Mouse (Mus musculus) hindbrain, embryonic 16.5 days (tissue): Measurements from ENCODE around the gene Abhd17c. TPM values are rescaled to one million over a fixed set of nuclear protein-coding genes. Genes with fewer than 3 reads are reported as not detected.

Source experiments
- ATAC-seq: fragments of 200-750 bp; cut with Nextera tagmentation; 2 replicates; pipeline ENCODE4 v1.8.0; 2017; ENCODE audit warnings: moderate TSS enrichment, moderate library complexity
- H3K27ac ChIP-seq: fragments of 300-500 bp; sonication (generic); 2 replicates; pipeline ENCODE4 v1.5.1; 2014; ENCODE audit warnings: low read depth, mild to moderate bottlenecking, control low read depth, low read length, moderate library complexity
- H3K27me3 ChIP-seq: fragments of 300-500 bp; sonication (generic); replicated peaks from 2 replicates; pipeline ENCODE4 v1.6.1; 2014; ENCODE audit warnings: low read length; ENCODE audit not compliant: control insufficient read depth, insufficient read depth
- H3K36me3 ChIP-seq: fragments of 300-500 bp; sonication (generic); 2 replicates; pipeline ENCODE4 v1.6.1; 2014; ENCODE audit warnings: mild to moderate bottlenecking, low read length, moderate library complexity, mixed read lengths; ENCODE audit not compliant: control insufficient read depth, insufficient read depth
- H3K4me1 ChIP-seq: fragments of 300-500 bp; sonication (generic); 2 replicates; pipeline ENCODE4 v1.6.1; 2014; ENCODE audit warnings: low read depth, low read length; ENCODE audit not compliant: control insufficient read depth, insufficient read depth
- H3K4me2 ChIP-seq: fragments of 300-500 bp; sonication (generic); 2 replicates; pipeline ENCODE4 v1.6.1; 2014; ENCODE audit warnings: mild to moderate bottlenecking, low read length, control low read depth, moderate library complexity
- H3K4me3 ChIP-seq: fragments of 300-500 bp; sonication (generic); 2 replicates; pipeline ENCODE4 v1.5.1; 2014; ENCODE audit warnings: mild to moderate bottlenecking, low read length, control low read depth, moderate library complexity
- H3K9ac ChIP-seq: fragments of 300-500 bp; sonication (generic); 2 replicates; pipeline ENCODE4 v1.6.1; 2014; ENCODE audit warnings: low read depth, mild to moderate bottlenecking, control low read depth, low read length, moderate library complexity
- H3K9me3 ChIP-seq: fragments of 300-500 bp; sonication (generic); 2 replicates; pipeline ENCODE4 v1.6.1; 2014; ENCODE audit warnings: mild to moderate bottlenecking, low read length, moderate library complexity; ENCODE audit not compliant: control insufficient read depth
- WGBS: fragments of 180-500 bp; shearing (Covaris S2); extraction: QIAGEN DNeasy Blood & Tissue Kit; methylation state at CpG from one replicate; pipeline ENCODE4 v1.1.7; 2014; 5-methylcytosine and 5-hydroxymethylcytosine counted together
- polyA plus RNA-seq: library from polyadenylated mRNA; unstranded; fragments of >200 nt; fragmentation: Nextera tagmentation; extraction: Ambion mirVana; gene quantifications from 2 replicates; pipeline ENCODE4 v1.2.1, GENCODE M21; 2015

The Abhd17c gene
- polyA plus RNA-seq, 1 experiment from 2014 or later, result 10.3 TPM

DNA sequence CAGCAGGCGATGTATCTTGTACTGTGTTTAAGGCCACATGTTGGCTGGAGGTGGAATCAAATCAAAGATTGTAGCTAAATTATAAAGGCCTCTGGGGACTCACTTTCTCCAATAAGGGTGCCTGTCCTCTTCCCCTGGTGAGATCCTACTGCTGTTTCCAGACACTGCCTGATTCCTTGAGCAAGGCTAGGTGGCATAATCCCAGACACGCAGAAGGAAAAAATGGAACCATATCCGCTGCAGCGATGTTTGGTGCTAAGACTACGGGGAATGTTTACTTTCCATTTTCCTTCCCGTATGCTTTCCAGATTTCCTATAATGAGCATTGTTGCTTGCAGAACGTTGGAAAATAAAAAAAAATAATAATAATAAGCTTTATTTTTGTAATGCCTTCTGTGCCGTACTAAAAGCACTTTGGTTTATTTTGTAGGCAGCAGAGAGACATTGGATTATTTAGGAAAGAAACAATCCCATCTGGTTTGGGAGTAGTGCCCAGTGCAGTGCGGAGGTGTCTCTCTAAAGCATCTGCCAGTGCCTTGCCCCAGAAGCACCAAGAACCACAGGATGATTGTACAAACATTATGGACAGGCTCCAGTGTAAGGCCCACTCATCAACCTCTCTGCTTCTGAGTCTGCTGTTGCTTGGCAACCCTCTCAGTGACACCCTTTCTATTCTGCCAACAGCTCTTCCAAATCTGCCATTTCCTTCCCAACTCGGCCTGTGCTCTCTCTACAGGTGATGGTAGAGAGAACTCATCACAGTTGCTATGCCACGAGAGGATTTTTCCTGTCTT lies 23.2 kb upstream of the Abhd17c start:
- peak; percentile 77 for ATAC-seq
- Histone ChIP-seq H3K9ac (no peak overlapping the region), H3K4me3 (no peak overlapping the region), H3K4me2 (no peak overlapping the region), H3K4me1 (peaks cover 4% of the 10 kb centered on the region; the same call in 1 of the 2 replicates), H3K27me3 (no peaks in the 10 kb centered on the region), H3K27ac (no peak overlapping the region), H3K9me3 (no peaks in the 10 kb centered on the region), H3K36me3 (no peaks in the 10 kb centered on the region)
- 77% methylated on average over 11 of the region's 11 CpGs for WGBS

DNA sequence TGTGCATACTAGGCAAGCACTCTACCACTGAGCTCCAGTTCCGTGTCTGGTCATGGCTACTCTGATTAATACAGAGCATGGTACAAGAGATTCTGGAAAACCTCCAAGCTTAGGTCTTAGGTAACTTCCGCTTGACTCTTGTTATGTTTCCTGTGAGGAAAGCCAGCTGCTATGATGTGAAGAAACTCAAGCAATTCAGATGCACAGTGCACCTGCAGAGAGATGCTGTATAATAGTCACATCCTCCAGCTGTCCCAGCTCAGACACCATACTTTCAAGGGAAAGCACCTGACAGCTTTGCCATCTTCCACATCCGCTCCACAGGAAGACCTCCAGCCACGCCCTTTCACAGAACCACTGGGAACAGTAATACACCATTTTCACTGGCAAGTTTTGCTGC lies 21.7 kb upstream of the Abhd17c start:
- no peak overlapping the region for H3K27ac ChIP-seq
- no peak overlapping the region for H3K4me3 ChIP-seq
- H3K9me3 ChIP-seq, result no peaks in the 10 kb centered on the region
- no peak overlapping the region for H3K4me2 ChIP-seq
- H3K36me3 ChIP-seq, result no peaks in the 10 kb centered on the region
- peaks cover 4% of the 10 kb centered on the region; the same call in 1 of the 2 replicates for H3K4me1 ChIP-seq
- no peaks in the 10 kb centered on the region for H3K27me3 ChIP-seq
- WGBS, result 85% methylated on average over 4 of the region's 4 CpGs
- ATAC-seq, result no peak
- H3K9ac ChIP-seq, result no peak overlapping the region

GRCm38 (mm10) chr7:84171177-84171787 lies 19.6 kb upstream of the Abhd17c start:
- H3K4me3 ChIP-seq, result no peak overlapping the region
- no peak overlapping the region for H3K4me2 ChIP-seq
- no peak overlapping the region for H3K9ac ChIP-seq
- H3K36me3 ChIP-seq, result no peaks in the 10 kb centered on the region
- no peak for ATAC-seq
- 83% methylated on average over 1 of the region's 1 CpGs for WGBS
- H3K27ac ChIP-seq, result no peak overlapping the region
- peaks cover 4% of the 10 kb centered on the region; the same call in 1 of the 2 replicates for H3K4me1 ChIP-seq
- H3K27me3 ChIP-seq, result no peaks in the 10 kb centered on the region
- no peaks in the 10 kb centered on the region for H3K9me3 ChIP-seq

DNA sequence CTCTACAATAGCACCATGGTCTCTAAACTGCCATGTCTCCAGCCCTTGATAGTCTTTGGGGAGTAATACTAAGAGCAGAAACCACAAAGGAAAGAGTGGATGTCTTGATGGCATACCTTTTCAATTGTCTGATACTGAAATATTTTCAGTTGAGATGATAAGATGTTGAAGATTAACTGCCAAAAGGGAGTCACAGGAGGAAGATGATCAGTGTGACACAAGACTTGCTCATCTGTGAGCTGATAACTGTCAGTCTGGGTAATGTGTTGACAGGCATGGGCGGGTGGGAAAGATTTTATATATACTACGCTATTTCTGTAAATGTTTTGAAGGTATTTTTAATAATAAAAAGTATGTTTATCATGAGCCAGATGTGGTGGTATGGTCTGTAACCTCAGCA lies 16.7 kb upstream of the Abhd17c start:
- no peak overlapping the region for H3K27ac ChIP-seq
- no peaks in the 10 kb centered on the region for H3K4me1 ChIP-seq
- H3K9me3 ChIP-seq, result no peaks in the 10 kb centered on the region
- no peak for ATAC-seq
- H3K4me3 ChIP-seq, result no peak overlapping the region
- no peaks in the 10 kb centered on the region for H3K27me3 ChIP-seq
- H3K9ac ChIP-seq, result no peak overlapping the region
- no peak overlapping the region for H3K4me2 ChIP-seq
- H3K36me3 ChIP-seq, result no peaks in the 10 kb centered on the region
- 92% methylated on average over 2 of the region's 2 CpGs for WGBS

DNA sequence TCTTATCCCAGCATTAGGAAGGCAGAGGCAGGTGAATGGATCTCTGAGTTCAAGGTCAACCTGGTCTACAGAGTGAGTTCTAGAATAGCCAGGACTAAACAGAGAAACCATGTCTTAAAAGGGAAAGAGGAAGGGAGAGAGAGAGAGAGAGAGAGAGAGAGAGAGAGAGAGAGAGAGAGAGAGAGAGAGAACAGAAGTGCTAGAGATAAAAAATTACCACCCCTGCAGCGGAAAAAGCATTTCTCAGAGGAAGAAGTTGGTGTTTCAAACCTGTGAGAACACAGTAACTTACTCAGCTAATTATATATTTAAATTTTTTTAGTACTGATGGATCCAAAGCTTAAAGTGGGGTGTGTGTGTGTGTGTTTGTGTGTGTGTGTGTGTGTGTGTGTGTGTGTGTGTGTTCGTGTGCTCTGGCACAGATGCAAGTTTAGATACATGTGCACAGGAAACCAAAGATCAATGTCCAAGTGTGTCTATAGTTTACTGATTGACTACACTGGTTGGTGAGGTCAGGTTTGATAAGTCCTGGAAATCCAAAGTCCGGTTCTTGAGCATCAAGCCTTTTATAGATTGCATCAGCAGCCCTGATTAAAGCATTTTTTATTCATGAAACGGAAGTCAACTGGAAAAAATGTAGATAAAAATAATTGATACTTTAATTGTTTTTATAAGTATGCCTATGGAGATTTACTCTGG lies 15.2 kb upstream of the Abhd17c start:
- 87% methylated on average over 4 of the region's 4 CpGs for WGBS
- Histone ChIP-seq H3K4me1 (no peaks in the 10 kb centered on the region), H3K27ac (no peak overlapping the region), H3K36me3 (no peaks in the 10 kb centered on the region), H3K27me3 (no peaks in the 10 kb centered on the region), H3K9ac (no peak overlapping the region), H3K9me3 (no peaks in the 10 kb centered on the region), H3K4me2 (no peak overlapping the region), H3K4me3 (no peak overlapping the region)
- no peak for ATAC-seq

- 87% methylated on average over 1 of the region's 1 CpGs for WGBS
These were observed 14.3 kb upstream of the Abhd17c start for GRCm38 (mm10) chr7:84166007-84166406.

GRCm38 (mm10) chr7:84165288-84165687 lies 13.6 kb upstream of the Abhd17c start:
- Histone ChIP-seq H3K4me3 (no peak overlapping the region), H3K4me2 (no peak overlapping the region), H3K4me1 (no peaks in the 10 kb centered on the region), H3K9me3 (no peaks in the 10 kb centered on the region), H3K9ac (no peak overlapping the region), H3K27me3 (no peaks in the 10 kb centered on the region), H3K27ac (no peak overlapping the region), H3K36me3 (no peaks in the 10 kb centered on the region)
- no peak for ATAC-seq
- WGBS, result 63% methylated on average over 3 of the region's 3 CpGs

More at GRCm38 (mm10) chr7:84166007-84166406, 14.3 kb upstream of the Abhd17c start:
- no peaks in the 10 kb centered on the region for H3K4me1 ChIP-seq
- no peaks in the 10 kb centered on the region for H3K36me3 ChIP-seq
- no peak overlapping the region for H3K27ac ChIP-seq
- H3K27me3 ChIP-seq, result no peaks in the 10 kb centered on the region
- H3K9ac ChIP-seq, result no peak overlapping the region
- ATAC-seq, result no peak
- H3K4me2 ChIP-seq, result no peak overlapping the region
- H3K4me3 ChIP-seq, result no peak overlapping the region
- no peaks in the 10 kb centered on the region for H3K9me3 ChIP-seq

DNA sequence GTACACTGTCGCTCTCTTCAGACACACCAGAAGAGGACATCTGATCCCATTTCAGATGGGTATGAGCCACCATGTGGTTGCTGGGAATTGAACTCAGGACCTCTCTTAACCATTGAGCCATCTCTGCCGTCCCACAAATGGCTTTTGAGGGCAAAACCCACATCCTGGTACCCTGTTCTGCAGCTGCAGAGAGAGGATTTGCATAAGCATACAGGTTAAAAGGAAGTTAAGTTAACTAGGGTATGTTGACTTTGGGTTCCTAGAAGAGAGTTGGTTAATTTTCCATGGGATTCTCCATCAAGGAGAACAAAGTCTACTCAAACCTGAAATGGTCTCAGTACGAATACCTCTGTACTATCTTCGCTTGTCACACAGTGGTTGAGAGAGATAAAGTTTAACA lies 13.2 kb upstream of the Abhd17c start:
- ATAC-seq, result no peak
- H3K4me2 ChIP-seq, result no peak overlapping the region
- no peaks in the 10 kb centered on the region for H3K36me3 ChIP-seq
- H3K27ac ChIP-seq, result no peak overlapping the region
- H3K9ac ChIP-seq, result no peak overlapping the region
- no peaks in the 10 kb centered on the region for H3K4me1 ChIP-seq
- no peak overlapping the region for H3K4me3 ChIP-seq
- no peaks in the 10 kb centered on the region for H3K27me3 ChIP-seq
- WGBS, result 92% methylated on average over 4 of the region's 4 CpGs
- no peaks in the 10 kb centered on the region for H3K9me3 ChIP-seq

DNA sequence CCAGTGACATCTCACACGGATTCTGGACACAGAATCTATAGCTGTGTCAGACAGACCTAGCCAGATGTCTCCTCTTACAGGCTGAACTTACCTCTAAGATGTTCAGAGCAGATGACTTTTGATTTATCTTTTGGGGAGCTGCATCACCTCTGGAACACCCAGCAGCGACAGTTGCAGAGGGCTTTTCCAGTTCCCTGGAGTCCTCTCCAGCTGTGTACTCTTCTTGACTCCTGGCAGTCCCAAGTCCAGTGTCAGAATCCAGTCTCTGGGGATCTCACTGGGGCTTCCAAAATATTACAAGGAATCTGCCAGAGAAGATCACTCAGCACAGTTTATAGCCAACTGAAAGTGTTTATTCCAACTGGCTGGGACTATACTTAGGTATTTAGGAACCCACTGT lies 12.7 kb upstream of the Abhd17c start:
- no peaks in the 10 kb centered on the region for H3K9me3 ChIP-seq
- no peaks in the 10 kb centered on the region for H3K36me3 ChIP-seq
- H3K9ac ChIP-seq, result no peak overlapping the region
- H3K4me1 ChIP-seq, result no peaks in the 10 kb centered on the region
- H3K4me2 ChIP-seq, result no peak overlapping the region
- H3K27me3 ChIP-seq, result no peaks in the 10 kb centered on the region
- 77% methylated on average over 2 of the region's 2 CpGs for whole genome bisulfite sequencing
- no peak for ATAC-seq
- H3K4me3 ChIP-seq, result no peak overlapping the region
- H3K27ac ChIP-seq, result no peak overlapping the region
